Mouse (Mus musculus): ENCODE data around the gene Clec10a.
"Not testable (repeated sequence)": the region's sequence is repeated elsewhere in the genome, so short reads cannot be mapped to it uniquely, and the experiment has no call there.

Clec10a gene

DNA sequence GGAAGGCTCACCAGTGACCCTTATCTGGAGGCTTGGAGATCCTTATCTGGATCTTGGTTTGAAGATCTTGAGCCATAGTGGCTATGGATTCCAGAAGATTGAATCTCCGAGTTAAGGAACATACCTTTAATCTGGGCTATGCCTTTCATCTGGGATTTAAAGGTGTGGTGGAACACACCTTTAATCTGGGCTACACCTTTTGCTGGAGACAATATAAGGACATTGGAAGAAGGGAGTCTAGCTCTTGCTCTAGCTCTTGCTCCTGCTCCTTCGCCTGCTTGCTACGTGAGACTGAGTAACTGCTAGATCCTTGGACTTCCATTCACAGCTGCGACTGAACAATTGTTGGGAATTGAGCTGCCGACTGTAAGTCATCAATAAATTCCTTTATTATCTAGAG, at the start of gene Clec10a:
Gene Clec10a, plus strand, starts transcription at position 301 of the 400 bp plus-strand sequence.
- DNase-seq: not testable (repeated sequence)

DNA sequence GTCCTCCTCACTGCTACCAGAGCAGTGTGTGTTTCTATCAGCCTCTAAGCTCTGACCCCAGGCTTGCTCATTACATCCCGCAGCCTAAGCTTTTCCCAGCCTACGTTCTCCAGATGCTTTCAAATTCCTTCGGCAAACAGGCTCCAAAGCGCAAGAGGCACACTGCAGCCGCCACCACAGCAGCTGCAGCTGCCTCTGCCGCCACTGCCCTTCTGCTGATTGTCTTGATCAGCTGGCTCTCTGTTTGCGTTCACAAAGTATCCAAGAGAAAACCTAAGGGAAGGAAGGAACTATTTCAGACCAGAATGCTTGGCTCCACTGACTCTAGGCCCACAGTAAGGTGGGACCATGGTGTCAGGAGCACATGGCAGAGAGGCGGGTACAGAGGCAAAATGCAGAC, 48.9 kb upstream of the Clec10a start:
- no peak for DNase-seq

DNA sequence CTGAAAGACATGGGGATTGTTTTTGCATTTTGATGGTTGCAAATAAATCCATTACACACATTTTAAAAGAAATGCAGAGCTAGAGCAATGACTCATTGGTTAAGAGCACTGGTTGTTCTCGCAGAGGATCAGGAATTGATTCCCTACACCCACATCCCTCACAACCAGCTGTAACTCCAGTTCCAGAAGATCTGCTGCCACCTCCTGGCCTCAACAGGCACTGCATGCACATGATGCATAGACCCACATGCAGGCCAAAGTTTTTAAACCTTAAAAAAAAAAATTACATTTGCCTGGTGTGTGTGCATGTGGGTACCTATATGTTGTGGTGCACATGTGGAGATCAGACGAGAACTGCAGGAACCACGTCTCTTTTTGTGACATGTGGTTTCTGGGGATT, 45.9 kb upstream of the Clec10a start:
- peak; percentile 55 for DNase-seq

DNA sequence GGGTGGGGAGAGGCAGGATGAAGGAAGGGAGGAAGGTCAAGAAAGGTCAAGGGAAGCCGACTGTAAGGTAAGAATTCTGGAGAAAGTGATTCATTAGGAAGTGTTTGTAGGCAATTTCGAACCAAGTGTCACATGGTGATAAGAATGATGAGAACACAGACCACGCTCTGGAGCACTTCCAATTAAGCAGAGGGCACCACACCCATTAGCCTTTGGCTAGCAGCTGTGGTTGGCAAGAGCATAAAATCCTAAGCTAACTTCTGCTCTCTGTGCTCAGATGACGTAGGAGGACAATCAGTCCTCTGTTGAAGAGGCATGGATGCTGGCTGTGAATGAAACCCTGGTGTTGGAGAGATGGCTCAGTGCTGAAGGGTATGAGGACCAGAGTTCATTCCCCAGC, 41.4 kb upstream of the Clec10a start:
- peak; percentile 31 for DNase-seq

GRCm38 (mm10) chr11:70115901-70116300, 40.1 kb upstream of the Clec10a start:
- DNase-seq: no peak

DNA sequence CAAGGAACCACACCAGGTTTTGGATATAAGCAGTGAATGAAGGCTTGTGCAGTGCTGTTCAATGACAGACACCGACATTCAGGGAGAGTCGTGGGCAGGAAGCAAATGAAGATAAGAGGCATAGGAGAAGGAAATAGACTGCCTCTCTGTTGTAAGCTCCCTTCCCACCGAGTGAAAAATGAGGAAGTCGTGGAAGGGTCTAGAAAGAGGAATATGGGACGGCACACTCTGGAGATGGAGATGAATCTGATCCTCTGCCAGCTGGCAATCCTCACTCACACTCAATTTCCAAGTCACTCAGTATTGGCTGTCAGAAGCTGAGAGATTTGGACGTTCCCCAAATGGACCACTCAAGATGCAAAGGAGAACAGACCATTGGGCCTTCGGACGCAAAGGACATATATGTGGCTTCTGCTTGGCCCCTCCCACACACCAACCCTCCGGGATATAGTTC, 26.0 kb upstream of the Clec10a start, which contains the start of gene Mgl2:
Gene Mgl2, plus strand, starts transcription at position 404 of the 454 bp plus-strand sequence.
- DNase-seq: peak; percentile 27

DNA sequence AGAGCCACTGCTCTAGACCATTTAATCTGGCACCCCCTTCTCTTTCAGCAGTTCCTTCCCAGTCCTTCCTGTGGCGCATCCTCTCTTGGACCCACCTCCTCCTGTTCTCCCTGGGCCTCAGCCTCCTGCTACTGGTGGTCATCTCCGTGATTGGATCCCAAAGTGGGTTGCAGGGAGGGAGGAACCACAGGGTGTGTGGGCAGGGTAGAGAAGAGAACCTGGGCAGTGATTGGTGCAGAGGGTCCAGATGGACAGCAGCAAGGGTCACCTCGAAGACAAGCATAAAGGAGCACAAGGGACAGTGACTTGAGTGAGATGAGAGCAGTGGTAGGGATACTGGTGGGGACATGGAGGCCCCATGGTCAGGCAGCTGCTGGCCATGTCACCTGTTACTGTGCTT, 21.0 kb upstream of the Clec10a start:
- DNase-seq: not testable (repeated sequence)

DNA sequence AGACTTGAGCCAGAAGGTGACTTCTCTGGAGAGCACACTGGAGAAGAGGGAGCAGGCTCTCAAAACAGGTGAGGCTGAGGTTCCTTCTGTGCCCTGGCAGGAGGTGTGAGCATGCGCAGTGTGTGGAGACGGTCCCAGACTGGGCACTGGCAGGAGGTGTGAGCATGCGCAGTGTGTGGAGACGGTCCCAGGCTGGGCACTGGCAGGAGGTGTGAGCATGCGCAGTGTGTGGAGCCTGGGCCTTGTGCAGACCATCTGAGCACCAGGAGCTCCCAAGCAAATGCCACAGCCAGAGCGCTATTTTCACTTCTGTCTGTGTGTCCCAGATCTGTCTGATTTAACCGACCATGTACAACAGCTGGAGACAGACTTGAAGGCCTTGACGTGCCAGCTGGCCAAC, 20.1 kb upstream of the Clec10a start:
- peak; percentile 12 for DNase-seq

GRCm38 (mm10) chr11:70139171-70139570, 16.8 kb upstream of the Clec10a start:
- no peak for DNase-seq

DNA sequence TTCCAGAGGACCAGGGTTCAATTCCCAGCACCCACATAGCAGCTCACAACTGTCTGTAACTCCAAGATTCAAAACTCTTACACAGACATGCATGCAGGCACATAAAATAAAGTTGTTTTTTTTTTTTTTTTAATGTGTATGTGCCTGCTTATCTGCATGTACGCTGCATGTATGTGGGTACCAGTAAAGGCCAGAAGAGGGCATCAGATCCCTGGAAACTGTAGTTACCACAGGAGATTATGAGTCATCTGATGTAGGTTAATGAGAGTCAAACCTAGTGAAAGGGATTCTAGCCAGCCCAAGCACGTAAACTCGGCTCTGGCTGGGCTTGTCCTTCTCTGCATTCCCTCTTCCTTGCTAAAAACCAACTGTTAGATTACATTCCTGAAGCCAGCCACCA, 4.9 kb upstream of the Clec10a start:
- peak; percentile 60 for DNase-seq

DNA sequence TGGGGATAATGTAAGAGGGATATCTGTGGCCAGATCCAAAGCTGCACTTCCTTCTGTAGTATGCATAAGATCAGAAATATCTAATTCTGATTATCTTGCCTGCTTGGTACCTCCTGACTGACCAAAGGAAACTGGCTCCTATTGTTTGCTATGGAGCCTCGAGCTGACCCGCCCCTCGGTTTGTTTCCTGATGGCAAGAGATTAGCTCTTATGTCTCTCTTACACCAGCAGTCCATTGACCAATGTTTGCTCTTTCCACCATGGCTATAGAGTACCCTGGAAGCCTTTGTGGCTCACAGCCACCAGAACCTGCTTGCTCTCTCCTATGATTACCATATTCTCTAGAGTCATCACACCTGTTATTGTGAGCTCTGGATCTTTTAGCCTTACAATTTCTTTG, 6.3 kb downstream of the Clec10a start:
- peak; percentile 58 for DNase-seq

- DNase-seq: peak; percentile 42
Measured at GRCm38 (mm10) chr11:70165972-70166921, 10.2 kb downstream of the Clec10a start.

DNA sequence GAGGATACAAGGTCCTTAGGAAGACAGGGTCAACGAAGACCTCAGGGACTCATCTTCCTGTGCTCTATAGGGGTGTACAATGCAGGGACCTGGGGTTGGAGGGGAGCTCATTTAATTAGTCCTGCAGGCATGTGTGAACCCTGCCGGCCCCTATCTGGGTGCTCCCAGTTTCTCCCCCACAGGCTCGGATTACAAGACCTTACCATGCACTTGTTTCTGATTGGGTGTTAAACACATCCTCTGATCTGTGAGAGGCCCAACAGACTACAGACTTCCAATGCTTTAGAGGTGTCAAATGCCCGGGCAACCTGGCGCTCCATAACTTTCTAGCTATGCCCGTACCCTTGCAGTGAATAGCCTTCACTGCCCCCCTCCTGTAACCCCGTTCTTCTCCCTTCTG, 12.1 kb downstream of the Clec10a start:
- DNase-seq: no peak

GRCm38 (mm10) chr11:70169471-70169870, 13.5 kb downstream of the Clec10a start:
- not testable (repeated sequence) for DNase-seq

DNA sequence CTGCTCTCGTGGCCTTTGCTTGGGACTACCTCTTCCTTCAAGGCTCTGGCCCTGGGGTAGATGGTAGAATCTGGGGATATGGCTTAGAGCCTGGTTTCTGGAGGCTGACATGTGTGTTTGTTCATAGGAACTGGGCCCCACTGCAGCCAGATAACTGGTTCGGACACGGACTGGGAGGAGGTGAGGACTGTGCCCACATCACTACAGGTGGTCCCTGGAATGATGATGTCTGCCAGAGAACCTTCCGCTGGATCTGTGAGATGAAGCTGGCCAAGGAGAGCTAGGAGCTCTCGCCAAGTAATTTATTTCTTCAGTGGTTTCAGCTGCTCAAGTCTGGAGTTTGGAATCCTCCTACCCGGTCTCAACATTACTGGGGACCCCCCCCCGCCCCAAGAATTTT, 14.3 kb downstream of the Clec10a start:
- DNase-seq: no peak

GRCm38 (mm10) chr11:70171181-70171580, 15.2 kb downstream of the Clec10a start:
- DNase-seq: no peak

GRCm38 (mm10) chr11:70171847-70172246, 15.8 kb downstream of the Clec10a start:
- DNase-seq: peak; percentile 80

DNA sequence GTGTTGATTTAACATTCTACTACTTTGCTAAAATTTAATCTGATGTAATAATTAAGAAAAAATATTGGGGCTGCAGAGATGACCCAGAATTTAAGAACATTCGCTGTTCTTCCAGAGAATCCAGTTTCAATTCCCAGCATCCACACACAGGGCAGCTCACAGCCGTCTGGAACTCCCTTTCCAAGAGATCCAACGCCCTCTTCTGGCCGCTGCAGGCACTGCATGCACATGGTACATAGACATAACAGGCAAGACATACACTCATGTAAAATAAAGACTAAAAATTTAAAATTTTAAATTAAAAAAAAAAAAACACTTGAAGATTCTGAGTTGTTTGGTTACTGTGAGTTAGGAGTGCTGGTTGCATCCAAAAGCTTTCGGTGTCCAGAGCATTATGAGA, 16.3 kb downstream of the Clec10a start:
- no peak for DNase-seq

- no peak for DNase-seq
Measured at GRCm38 (mm10) chr11:70174491-70174890, 18.5 kb downstream of the Clec10a start.

GRCm38 (mm10) chr11:70177647-70178046, 21.6 kb downstream of the Clec10a start:
- DNase-seq: no peak

- no peak for DNase-seq
Measured at GRCm38 (mm10) chr11:70178311-70178710, 22.3 kb downstream of the Clec10a start.

- DNase-seq: no peak
Measured at GRCm38 (mm10) chr11:70178756-70179155, 22.8 kb downstream of the Clec10a start.

- DNase-seq: no peak
Measured at GRCm38 (mm10) chr11:70179401-70179800, 23.4 kb downstream of the Clec10a start.

GRCm38 (mm10) chr11:70180496-70180895, 24.5 kb downstream of the Clec10a start:
- no peak for DNase-seq

Measured in lung, postnatal 36 days (tissue).